Mouse (Mus musculus) layer of hippocampus, adult 6 months (tissue): ENCODE results near the gene Syt1. TPM values are rescaled to one million over a fixed set of nuclear protein-coding genes. Genes with fewer than 3 reads are reported as not detected.

Experiments
- long read RNA-seq, 2 experiments: library from polyadenylated mRNA; unstranded; transcript quantifications; one replicate each; pipeline ENCODE4 v2.0.0; 2019 to 2020
- polyA plus RNA-seq: library from polyadenylated mRNA; unstranded; fragments of <200 nt; fragmentation: Nextera tagmentation; gene quantifications from 2 replicates; pipeline ENCODE4 v1.2.3, GENCODE M21; 2021

Gene Syt1
- 356 and 423 TPM in 2 replicates for polyA plus RNA-seq
- long read RNA-seq, experiment 1, full-length matches to known transcripts: 182 of 745 reads
- long read RNA-seq, experiment 1, partial matches to known transcripts: 264 of 745 reads
- long read RNA-seq, experiment 1, other reads (novel, unspliced or antisense): 299 of 745 reads
- long read RNA-seq, experiment 2, full-length matches to known transcripts: 197 of 785 reads
- long read RNA-seq, experiment 2, partial matches to known transcripts: 117 of 785 reads
- long read RNA-seq, experiment 2, other reads (novel, unspliced or antisense): 471 of 785 reads

DNA sequence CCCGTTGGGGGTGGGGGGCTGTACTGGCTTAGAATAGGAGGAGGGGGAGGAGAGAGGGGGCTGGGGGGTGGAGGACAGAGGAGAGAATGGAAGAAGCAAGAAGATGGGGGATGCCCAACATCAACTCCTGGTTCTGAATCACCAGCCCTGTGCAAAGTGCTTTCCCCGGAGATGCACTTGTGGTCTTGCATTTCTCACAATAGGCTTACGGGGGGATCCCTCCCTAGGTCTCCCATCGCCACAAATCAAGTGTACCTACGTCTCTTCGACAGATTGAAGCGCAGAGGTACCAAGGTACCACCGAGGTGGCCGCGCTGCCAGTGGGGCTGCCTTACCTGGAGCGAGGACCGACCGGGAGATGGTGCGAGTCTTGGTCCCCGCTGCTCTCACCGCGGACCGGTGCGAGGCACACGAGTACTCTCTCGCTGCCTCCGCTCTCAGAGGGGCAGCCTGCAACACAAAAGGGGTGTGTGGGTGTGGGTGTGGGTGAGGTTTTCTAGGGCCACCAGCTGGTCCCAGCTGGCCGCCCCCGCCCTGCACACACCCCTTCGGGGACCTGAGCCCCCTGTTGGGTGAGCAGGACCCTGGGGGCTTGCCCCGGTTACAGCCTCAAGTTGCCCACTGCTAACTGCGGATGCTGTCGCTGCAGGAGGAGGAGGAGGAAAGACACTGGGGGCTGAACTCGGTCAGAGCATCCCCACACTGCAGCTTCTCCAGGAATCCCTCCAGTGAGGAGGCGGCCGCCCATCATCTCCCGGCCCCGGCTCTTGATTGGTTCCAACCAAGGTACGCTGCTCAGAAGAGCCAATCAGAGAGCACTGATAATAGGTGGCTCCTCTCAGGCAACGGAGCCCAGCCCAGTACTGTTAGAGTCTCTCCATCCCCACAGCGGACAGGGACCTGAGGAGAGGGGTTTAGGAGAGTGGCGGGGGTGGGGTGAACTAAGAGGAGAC is at the start of gene Syt1:
Gene Syt1, minus strand, starts transcription at position 742 of the 953 bp plus-strand sequence.

GRCm38 (mm10) chr10:108699946-108700345 is 310.8 kb downstream of the Syt1 start, which contains the start of gene Gm5136:
Gm5136 (minus strand) TSS chr10:108700160.

